Mouse (Mus musculus): ENCODE results near the gene Steap4.
"Not testable (repeated sequence)": the region's sequence is repeated elsewhere in the genome, so short reads cannot be mapped to it uniquely, and the experiment has no call there.

Gene Steap4

DNA sequence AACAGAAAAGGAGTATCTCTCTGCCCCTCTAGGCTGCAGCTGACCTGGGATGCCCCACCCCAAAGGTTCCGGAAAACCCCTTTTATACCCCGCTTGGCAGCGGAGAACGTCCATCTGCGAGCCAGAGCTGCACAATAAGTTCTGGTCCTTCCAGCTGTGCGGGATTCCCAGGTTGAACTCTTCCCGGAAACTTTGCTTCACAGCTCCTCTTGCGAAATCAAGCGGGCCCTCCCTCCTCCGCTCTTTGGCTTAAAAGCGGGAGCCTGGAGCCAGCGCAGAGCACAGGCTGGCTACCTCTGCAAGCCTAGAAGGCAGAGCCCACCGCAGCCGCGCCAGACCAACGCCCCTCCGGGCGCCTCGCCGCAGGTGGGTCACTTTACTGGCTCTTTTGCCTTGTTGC lies at the start of gene Steap4:
TSS of gene Steap4 (plus strand) at position 282 of the 400 bp plus-strand sequence.
- DNase-seq (ENCODE audit: low read depth, low spot score): peak; percentile 81

DNA sequence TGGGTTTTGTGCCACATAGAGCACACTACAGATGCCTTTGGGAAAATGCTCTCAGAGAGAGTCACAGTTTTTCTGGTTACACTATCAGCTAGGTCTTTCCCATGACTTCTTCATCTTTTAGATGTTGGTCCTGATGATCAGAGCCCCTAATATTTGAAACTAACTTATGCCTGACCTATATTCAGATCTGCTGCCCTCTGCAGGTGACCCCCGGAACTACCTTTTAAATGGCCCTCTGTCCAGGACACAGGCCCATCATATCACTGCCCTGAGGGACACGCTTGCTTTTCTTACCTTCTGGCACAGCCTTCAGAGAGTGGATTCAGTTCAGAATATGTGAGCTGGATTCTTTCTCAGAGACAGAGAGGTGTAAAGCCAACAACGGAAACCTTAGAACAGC lies 48.3 kb upstream of the Steap4 start:
- DNase-seq (ENCODE audit: low read depth, low spot score): no peak

DNA sequence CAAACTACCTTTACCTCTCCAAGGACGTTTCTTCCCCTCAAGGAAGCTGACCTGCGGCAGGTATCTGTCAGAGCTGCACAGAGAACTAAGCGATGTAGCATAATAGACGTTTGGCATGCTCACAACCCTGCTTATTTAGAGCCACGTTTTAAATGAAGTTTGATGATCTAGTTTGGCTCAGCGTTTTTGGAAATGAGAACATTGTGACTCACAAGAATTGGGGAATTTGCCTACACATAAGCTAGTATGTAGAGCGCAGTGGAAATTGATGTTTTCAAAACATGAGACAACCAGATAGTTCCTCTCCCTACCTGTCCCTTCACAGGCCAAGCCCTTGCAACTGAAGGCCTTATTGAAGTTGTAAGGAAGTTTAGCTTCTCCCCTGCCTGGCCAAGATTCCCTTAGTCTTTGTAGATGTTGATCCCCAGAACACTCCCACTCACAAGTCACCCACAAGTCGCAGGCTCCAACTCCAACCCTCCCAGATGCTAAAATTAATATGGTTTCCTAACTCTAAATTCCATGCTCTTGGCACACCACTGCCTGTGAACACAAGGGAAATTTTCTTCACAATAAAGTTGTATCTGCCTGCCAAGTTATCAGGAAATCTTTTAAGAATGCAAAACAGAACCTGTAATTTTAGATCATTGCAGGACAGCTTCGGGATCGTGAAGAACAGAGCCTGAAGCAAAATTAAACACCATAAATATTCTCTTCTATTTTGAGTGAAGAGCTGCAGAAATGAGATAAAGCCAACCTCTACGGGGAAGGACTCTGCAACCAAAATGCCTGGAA lies 42.6 kb upstream of the Steap4 start:
- peak; percentile 34 for DNase-seq (ENCODE audit: low read depth, low spot score)

DNA sequence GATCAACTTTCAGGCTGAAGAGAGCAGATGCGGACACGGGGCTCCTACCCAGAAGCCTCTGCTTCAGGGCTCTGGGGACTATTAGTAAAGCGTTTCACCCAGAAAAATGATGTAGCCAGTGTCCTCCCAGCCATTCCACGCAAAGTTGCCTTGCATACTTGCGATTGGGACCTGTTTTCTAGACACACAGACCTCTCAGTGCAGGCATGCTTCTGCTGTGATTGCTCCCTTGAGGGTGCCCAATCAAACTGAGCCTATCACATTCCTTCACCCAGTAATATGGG lies 42.0 kb upstream of the Steap4 start:
- peak; percentile 31 for DNase-seq (ENCODE audit: low read depth, low spot score)

DNA sequence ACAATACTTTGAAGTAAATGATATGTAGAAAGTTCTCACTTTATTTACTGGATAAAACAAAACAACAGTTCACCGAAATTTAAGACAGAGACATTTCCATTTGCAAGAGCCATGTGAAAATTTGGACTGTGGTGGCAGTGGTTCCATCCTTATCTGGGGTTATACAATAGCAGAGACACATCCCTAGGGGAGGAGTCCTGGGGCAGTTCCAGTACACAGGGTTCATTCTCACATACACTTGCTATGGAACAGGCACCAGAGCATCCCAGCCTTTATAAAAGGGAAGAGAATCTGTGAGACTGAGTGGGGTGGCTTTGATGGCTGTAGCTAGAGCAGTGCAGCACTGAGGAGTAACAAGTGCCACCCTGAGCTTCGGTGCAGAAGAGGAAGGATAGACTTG lies 40.6 kb upstream of the Steap4 start:
- no peak for DNase-seq (ENCODE audit: low read depth, low spot score)

DNA sequence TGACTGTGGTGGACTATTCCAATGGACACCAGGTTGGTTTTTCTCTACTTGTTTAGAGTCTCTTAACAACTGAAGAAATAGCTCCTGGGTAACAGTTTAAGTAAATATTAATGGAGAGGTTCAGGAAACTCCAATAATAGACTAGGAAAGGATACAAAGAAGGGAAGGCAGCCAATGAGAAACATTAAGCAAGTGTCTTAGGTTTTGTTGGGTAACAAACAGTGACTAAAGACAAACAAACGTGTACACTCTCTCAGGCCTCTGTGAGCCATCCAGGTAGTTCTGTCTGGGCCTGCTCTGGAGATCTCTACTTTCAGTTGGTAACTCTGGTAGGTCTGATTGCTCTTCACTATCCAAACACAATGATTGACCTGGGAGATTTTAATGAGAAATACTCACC lies 37.5 kb upstream of the Steap4 start:
- no peak for DNase-seq (ENCODE audit: low read depth, low spot score)

DNA sequence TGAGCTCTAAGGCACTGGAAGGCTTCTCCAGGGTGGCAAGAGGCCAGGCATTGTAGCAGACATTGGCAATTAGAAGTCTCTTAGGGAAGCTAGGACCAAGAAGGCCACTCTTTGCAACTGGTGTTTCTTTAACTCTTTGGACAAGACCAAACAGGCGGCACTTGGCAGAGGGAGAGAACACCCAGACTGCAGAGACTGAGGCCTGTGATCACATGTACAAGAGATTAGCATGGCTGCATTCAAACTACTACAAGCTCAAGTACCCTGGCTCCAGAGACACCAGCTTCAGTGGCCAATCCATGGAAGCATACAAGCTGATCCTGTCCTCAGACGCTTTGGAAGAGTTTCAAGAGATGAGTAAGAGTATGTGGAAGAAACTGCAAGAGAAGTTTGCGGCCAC lies 36.6 kb upstream of the Steap4 start:
- peak; percentile 49 for DNase-seq (ENCODE audit: low read depth, low spot score)

DNA sequence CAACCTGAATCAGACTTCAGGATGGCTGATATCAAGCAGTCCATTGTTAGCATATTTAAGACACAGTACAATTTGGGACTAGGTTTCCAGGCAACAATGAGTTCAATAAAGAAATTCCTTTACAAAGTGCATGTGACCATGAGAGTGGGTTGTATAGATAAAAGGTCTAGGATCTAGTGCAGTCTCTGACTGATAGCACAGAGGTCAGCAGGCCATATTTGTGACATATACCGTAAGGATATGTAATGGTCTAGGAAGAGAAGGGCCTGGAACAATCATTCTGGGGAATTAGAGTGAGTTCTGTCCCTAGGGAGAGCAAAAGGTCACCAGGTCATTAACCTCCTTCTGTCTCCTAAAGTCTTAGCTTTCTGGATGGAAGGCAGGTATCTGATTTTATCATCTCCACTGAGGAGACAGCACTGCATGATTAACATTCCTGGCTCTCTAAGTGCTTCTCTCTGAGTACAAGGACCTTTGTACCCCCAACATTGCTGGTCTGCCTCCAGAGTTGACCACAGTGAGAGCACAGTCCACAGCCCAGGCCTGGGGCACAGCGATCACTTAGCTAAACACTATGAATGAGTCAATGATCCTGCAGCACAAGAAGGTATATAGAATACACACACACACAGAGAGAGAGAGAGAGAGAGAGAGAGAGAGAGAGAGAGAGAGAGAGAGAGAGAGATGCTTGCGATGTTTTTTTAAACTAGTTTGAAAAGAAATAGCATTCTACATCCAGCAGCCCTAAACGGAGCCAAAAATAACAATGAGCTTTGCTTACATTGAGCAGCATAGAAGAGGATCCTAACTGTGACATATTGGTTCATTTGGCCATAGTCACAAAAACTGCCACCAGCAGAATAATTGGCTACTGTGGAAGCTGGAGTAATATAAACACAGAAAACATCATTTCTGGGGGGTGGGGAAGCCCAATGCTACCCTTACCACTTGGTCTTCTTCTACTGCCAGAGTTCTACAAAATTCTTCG lies 27.7 kb upstream of the Steap4 start:
- no peak for DNase-seq (ENCODE audit: low read depth, low spot score)

DNA sequence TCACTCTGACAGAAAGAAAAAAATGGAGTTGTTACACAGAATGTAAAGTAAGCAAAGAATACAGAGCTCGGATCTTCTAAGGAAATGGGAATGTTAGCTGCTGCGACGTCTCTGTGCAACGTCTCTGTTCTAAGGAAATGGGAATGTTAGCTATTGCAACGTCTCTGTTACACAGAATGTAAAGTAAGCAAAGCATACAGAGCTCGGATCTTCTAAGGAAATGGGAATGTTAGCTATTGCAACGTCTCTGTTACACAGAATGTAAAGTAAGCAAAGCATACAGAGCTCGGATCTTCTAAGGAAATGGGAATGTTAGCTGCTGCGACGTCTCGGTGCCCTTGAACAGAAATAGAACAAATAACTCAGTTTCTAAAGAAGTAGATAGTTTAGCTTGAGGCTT lies 26.8 kb upstream of the Steap4 start:
- DNase-seq (ENCODE audit: low read depth, low spot score): not testable (repeated sequence)

DNA sequence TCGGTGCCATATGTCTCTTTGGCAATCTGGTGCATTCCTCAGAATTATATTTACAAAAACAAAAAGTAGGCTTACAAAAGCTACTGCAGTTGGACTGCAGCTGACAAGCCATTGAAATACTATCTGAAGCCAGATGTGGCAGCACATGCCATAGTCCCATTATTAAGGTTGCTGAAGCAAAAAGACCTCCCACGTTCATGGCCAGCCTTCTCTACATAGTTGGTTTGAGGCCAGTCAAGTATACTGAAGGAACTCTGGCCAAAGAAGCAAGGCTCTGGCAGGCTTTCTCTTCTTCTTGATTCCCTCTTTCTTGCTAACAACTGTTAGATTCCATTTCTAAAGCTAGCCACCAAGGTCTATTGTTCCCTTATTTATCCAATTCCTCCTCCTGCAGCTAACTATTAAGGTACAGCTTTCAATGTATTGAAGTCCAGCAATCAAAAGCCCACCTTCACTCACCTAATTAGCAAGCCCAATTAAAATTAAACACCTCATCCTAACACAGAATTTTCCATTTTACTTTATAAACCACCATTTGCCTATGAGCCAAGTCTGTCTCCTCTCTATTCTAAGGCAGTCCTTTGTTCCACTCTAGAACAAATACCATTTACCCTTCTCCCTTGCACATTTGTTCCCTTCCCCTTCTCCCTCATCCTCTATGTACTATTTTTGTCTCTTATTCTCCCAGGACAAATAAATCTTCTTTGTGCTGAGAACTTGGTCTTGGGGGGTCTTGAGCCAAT lies 26.2 kb upstream of the Steap4 start:
- no peak for DNase-seq (ENCODE audit: low read depth, low spot score)

DNA sequence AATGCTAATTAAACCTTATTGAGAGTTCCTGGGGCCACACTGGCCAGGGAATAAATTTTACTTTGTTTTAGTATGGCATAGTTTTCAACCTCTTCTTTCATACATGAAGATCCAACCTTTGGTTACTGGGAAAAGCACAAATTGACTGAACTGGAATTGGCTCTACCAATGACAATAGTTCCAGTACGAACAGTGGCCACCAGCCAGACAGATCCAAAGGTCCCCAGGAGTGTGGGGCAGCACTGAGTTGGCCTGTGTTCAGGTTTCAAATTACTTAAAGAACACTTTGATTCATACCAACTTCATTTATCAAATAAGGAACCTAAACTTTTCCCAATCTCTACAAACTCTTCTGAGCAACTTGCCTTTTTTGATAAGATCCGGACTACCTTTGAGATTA lies 5.4 kb upstream of the Steap4 start:
- no peak for DNase-seq (ENCODE audit: low read depth, low spot score)

DNA sequence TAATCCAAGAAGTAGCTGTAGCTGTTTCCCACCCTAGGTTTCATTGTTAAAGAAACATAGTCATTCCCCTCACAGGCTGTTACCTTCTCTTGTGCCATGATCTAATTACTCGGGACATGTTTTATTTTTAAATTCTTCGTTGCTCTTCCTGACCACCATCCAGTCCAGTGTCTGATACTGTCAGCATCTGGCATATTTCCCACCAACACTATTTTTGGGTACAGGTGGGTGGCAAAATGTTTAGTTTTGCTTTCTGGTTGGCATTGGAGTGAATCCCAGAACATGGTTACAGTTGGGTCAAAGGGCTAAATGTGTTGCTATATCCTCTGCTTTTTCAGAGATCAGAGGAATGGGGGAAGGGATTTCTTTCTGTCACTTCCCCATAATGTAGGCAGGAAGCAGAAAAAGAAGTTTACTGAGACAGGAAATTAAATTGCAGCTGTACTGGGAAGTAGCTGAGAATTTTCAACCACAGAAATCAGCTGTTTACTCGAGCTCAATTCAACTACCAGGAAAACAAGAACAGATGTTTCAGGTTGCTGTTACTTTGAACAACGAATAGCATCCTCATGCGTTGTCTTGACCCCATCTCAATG lies 4.8 kb upstream of the Steap4 start:
- no peak for DNase-seq (ENCODE audit: low read depth, low spot score)

DNA sequence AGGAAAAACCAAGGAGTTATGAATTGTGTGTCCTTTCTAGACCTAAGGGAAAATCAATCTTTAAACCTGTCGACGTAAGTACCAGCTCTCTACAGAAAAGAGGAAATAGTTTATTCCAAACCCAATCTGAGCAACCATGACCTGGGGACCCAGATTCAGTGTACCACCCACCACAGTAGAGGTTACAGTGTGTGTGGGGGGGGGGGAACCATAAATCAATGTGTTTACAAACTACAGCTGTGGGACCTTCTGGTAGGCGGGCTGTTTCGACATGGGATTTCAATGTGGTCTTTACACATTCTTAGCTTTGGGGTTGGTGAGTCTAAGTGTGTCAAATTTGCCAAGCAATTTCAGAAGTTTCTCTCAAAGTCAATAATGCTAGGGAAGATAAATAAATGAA lies 2.2 kb upstream of the Steap4 start:
- no peak for DNase-seq (ENCODE audit: low read depth, low spot score)

DNA sequence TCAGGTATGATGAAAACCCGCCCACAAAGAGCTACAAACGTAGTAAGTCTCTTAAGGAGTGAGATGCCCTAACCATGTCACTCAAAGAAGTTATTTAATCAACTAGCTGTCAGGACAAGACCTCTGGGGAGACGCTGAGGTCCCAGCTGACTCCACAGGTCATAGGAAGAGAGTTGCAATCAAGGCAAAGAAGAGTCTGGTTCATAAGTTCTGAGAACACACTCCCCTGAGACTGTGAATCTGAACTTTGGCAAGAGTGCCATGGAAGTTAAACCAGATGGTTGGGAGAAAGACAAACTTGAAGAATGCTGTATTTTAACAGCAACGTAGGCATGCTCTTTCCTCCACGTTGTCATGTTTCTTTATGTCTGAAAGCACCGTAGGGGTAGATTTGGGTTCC lies 971 bp upstream of the Steap4 start:
- peak; percentile 54 for DNase-seq (ENCODE audit: low read depth, low spot score)

DNA sequence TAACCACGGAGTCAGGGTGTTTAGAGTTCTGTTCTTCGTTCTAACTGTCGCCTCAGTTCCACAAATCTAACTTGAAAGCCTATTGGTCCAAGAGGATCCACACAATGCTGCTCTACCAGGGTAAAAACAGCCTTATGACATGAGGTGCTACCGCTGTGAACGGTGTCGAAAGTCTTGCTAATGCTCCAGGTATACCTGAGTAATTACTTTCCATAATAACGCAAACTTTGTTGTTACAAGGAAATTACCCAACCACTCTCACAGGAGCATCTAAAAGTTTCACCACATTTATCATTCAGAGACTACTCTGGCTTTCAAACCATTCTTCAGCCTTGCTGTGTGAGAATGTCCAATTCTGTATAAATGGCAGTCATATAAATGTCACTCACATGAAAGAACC lies 856 bp downstream of the Steap4 start:
- DNase-seq (ENCODE audit: low read depth, low spot score): no peak

DNA sequence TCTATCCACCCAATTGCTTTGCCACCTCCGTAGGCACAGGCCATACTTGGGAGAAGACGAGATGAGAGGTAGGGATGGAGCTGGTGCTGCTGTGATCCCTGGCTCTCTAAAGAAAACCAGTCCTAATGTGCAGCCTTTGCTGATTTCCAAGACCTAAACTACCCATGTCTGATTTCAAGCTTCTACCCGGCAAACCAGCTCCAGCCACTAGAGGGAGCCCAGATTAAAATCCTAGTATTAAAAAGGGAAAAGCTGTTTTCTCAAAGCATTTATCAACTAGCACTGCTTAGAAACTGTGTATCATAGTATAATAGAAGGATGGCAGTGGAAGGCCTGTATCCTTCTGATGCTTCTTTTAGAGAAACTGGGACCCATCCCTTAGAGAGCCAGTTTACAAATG lies 5.0 kb downstream of the Steap4 start:
- DNase-seq (ENCODE audit: low read depth, low spot score): no peak

DNA sequence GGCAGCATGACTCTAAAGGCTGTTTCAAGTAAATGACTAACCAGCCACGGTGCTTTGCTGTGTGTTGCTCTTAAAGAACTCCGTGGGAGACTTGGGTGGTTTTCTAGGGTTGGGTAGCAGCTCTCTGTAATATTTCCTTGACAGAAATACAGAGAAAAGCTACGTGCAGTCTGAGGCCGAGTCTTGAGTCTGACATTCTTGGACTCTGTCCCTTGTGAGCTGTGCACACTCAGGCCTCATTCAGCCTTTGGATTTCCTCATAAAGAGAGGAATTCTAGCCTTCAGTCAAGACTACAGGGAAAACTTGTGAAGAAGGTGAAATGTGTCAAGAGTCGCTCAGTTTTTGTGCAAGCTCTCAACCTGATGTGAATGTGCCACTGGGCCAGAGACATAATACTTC lies 7.9 kb downstream of the Steap4 start:
- no peak for DNase-seq (ENCODE audit: low read depth, low spot score)

DNA sequence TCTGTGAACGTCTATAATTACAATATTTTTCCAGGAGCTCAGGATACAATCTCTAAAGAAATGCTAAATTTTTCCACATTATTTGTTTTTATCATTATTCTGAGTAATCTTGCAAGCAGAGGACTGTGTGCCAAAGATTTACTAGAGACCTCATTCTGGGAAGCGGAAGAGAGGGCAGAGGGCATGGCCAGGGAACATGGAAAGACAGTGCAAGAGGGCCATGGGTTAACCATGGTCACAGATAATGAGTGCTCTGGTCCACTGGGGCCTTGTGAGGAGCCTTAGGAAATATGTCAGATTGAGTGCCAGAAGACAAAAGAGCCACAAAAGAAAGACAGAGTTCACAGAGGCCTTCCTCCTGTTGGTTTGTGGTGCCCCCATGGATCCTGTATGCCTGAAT lies 12.0 kb downstream of the Steap4 start:
- no peak for DNase-seq (ENCODE audit: low read depth, low spot score)

DNA sequence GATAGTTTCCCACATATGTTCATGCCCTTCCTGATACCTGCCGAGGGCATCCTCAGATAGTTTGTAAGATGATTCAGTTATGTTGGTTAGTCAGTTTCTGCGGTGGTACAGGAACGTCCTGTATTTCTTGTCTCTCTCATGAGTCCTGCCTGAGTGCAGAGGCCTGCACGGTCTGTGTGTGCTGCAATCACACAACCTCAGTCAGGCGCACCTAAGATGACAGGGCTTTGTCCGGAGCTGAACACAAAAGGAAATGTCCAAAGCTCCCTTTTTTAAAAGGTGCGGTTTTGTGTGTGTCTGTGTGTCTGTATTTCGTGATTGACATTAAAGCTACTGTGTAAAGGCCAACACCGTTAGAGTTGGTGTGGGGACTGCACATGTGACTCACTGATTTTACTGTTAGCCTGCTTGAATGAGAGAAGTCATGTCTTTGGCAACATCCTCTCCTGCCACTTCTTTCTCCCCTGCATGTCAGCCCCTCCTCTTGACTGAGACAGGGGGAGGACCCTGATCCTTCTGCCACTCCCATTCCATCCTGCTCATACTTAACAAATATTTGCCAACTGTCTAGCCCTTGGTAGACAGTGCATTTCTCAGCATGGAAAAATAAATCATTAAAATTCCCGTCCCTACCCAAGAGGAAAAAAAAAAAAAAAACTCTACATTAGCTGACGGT lies 14.4 kb downstream of the Steap4 start:
- DNase-seq (ENCODE audit: low read depth, low spot score): no peak

DNA sequence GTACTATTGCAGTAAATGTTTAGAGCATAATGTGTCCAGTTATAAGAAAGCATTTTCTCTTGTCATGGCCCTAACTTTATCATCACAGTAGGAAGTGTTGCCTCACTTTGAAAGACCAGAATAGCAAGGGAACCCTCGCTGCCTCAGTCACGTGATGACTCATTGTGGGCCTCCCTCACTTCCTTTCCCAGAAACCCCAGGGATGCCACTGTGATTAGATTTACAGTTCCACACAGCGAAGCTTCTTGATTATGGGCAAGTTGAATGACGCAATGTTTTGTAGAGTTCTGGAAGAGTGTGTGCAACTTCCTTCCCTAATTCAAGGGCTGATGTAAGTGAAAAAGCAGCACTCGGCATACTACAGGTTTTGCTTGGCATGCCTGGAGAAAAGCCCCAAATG lies 20.3 kb downstream of the Steap4 start:
- DNase-seq (ENCODE audit: low read depth, low spot score): no peak

DNA sequence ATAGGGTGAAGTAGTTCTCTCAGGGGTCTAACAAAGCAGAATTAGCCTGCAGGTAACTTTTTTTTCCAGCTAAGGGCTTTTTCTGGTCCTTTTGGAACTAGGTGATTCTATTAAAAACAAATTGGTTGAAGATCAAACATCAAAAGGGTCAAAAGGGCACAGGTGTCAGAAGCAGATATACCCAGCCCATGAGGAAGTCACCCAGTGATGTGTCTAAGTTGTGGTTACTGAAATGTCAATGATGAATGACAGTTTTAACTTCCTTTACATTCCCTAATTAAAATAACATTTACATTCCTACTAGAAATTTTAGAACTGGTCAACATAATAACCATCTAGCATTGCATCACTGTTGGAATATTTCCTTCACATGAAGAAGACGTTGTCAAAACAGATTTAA lies 27.7 kb downstream of the Steap4 start:
- no peak for DNase-seq (ENCODE audit: low read depth, low spot score)

Data from skeletal muscle tissue, adult 2 months (tissue).